Mouse (Mus musculus): Measurements from ENCODE around the gene Tank.

GRCm38 (mm10) chr2:61651206-61651605 is 72.8 kb downstream of the Tank start:
- no peak for TF ChIP-seq POLR2A (IDR thresholded peaks at IDR 0.05; ENCODE audit: control insufficient read depth, low read depth, low read length)
- no peak for TF ChIP-seq CTCF (IDR thresholded peaks at IDR 0.05; ENCODE audit: control insufficient read depth, insufficient read depth, insufficient replicate concordance, low read depth, low read length)

Measured in testis, adult 2 months (tissue).